Mouse (Mus musculus) neural tube, embryonic 15.5 days (tissue): ENCODE results near the gene Ccdc160. TPM values are rescaled to one million over a fixed set of nuclear protein-coding genes. Genes with fewer than 3 reads are reported as not detected.

Experiments used
- microRNA counts: library from miRNA; unstranded; fragments of <30 nt; microRNA quantifications from one replicate; lab custom pipeline; 2016
- microRNA-seq: library from miRNA; unstranded; fragments of <30 nt; microRNA quantifications from one replicate; pipeline ENCODE4, GENCODE M21; 2017
- polyA plus RNA-seq: library from polyadenylated mRNA; unstranded; fragments of >200 nt; fragmentation: Nextera tagmentation; extraction: Ambion mirVana; gene quantifications from 2 replicates; pipeline ENCODE4 v1.2.1, GENCODE M21; 2015

The Ccdc160 gene
- polyA plus RNA-seq, 1 experiment from 2014 or later = 7.7 TPM

MicroRNA genes within 50 kb of the gene (microRNA counts, 519-probe panel; counts per million panel counts)
- microRNA mmu-miR-106a+mmu-miR-17 (lab: Ali Mortazavi, UCI) (4,128 counts per million, percentile 95 among the panel's probes with 10 or more counts), microRNA mmu-miR-18b (lab: Ali Mortazavi, UCI) (1,696 counts per million, percentile 26 among the panel's probes with 10 or more counts), microRNA mmu-miR-363 (lab: Ali Mortazavi, UCI) (2,038 counts per million, percentile 44 among the panel's probes with 10 or more counts)

Small RNA genes lying within 50 kb of the gene (microRNA-seq; reads per million reads assigned to microRNA genes)
- gene Mir106a = 162 reads per million, percentile 59 among the genes with 10 or more reads in this experiment
- gene Mir18b = 26.3 reads per million, percentile 35 among the genes with 10 or more reads in this experiment
- 1.9 reads per million, percentile 3 among the genes with 10 or more reads in this experiment for gene Mir19b-2
- gene Mir20b = 94.3 reads per million, percentile 51 among the genes with 10 or more reads in this experiment
- 225 reads per million, percentile 64 among the genes with 10 or more reads in this experiment for gene Mir363
- gene Mir92-2 = 29.3 reads per million, percentile 36 among the genes with 10 or more reads in this experiment

Other genes starting within 250 kb of the Ccdc160 start
- 86.6 and 128 TPM in 2 replicates for gene Gpc3, start 177.2 kb upstream of the Ccdc160 start, polyA plus RNA-seq
- gene Phf6, start 121.1 kb downstream of the Ccdc160 start, polyA plus RNA-seq = 49.0 and 50.2 TPM in 2 replicates
- gene Hprt, start 196.9 kb downstream of the Ccdc160 start, polyA plus RNA-seq = 166 and 192 TPM in 2 replicates